Mouse (Mus musculus) thymus, postnatal 0 days (tissue): Measurements from ENCODE around the gene Rasgef1b. TPM values are rescaled to one million over a fixed set of nuclear protein-coding genes. Genes with fewer than 3 reads are reported as not detected.

Experiments
- DNase-seq: peaks from one replicate; pipeline ENCODE4 v3.0.0-alpha.2; 2015; ENCODE audit warnings: low spot score
- polyA plus RNA-seq: library from polyadenylated mRNA; unstranded; fragments of >200 nt; fragmentation: Nextera tagmentation; extraction: Ambion mirVana; gene quantifications from 2 replicates; pipeline ENCODE4 v1.2.1, GENCODE M21; 2015

Rasgef1b gene
- polyA plus RNA-seq, 1 experiment from 2014 or later: 12.0 TPM

DNA sequence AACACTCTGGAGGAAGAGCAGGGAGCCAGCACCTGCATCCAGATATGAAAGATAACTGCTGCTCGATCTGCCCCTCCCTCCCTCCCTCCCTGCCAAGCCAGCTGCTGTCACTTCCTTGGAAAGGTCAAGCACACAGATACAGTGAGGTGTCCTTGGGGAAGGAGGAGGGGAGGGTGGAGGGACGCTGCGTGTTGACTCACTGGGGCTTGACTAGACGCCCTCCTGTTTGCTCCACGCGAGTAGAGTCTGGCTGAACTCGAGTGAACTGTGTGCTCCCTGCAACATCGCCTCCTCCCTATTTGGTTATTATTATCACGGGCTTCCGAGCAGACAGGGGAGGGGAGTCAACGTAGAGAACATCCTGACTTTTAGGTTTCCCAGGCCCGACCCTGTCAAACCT is 348.7 kb downstream of the Rasgef1b start:
- DNase-seq: no peak

DNA sequence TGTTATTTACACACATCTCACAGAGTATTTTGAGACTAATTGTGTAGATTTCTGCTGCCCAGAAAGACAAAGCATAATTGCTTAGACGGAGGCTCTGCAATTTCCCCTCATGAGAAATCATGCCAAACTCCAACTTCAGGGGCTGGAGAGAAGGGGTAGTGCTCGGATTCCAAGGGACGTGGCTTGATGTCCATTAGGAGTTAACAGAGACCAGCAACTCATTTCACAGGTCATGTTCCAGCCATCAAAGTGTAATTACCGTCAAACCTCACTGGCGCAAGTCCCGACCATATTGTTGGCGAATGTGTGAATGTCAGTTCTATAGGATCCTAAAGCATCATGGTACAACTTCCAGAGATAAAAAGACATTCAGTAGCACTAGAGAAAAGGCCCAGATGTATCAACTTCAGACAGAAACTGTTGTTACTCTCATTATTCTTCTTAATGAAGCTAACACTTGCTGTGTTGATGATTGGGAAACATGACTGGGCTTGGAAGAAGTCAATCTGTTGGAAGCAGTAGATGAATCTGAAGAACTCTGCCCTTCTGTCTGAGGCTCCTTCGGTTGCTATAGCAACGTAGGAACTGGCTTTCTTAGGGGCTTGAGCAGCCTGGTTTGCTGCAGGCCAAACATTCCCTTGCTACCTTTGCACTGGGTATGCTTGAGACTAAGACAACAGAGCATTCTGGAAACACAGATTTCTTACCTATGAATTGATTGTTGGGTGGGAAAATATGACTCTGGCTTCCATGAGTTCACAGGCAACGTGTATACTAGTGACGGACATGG is 350.2 kb downstream of the Rasgef1b start:
- no peak for DNase-seq

DNA sequence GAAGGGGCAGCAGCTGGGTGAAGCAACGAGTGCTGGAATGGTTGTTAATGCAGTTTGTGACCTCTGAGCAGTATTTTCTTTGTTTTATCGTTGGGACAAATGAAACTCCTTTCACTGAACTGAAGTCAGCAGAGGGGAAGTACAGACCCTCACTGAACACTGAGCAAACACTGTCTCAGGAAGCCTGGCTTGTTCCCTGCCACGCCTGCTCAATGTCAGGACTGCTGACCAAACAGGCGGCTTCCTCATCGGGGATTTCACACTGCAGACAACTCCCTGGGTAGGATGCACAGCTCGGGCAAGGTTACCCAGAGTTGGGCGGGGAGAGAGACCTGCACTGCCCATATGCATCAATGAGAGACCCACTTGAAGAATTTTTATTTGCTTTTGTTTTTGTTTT is 353.1 kb downstream of the Rasgef1b start:
- no peak for DNase-seq

DNA sequence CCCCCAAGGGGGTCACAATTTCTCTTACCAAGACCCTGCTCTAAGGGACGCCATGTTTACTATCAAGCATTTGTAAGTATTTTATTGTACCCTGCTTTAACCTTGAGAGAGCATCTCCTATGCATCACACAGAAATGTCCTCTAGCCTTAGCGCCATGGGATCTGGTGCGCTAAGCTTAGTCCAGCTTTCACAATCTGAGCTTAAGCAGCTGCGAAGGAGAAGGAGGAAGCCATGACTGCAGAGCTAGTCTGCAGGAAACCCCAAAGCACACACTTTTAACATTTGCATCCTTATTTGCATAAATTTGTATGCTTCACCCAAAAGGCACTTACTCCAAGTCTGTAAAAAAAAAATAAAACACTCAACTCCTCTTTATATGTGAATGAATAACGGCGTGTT is 354.4 kb downstream of the Rasgef1b start:
- DNase-seq: no peak

DNA sequence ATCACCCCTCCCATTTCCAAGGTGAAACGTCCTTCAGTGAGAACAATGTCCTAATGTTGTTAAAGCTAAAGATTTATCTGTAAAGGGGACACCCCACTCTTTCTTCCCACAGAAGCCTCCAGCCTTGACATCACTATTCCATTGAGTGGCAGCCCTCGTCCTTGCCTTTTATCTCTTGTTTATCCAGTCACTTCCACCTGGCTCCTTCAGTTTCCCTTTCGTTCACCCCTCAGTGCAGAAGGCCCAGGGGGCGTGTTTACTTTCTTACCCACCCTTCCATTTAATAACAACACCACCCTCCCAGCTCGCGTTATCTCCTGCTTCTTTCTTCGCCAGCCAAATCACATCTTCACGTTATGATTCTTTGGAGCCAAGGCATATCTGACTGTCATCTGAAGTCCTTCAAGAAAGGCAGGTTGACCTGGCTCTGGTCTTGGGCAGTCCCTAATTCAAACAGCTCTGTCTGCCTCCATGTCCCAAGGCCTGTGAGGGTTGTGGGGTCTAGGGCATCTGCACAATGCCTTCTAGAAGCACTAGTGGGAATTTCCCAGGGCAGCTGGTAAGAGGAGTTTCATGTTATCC is 355.2 kb downstream of the Rasgef1b start:
- DNase-seq: no peak

DNA sequence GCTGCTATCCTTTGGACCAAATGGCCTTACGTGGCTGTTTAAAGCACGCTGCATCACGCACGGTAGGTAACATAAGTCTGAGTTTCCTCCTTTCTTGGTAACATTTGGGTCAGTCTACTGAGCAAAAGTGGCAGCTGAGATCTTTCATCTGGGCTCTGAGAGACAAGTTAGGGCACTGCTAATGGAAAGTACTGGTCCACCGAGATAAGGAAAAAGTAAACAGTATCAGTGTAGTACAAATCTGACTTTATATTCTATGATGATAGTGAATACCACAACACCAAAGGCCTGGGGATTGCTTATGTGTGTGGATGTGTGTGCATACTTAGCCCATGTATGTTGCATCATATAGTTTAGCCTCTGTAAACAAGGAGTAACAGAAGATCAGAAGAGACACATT is 358.2 kb downstream of the Rasgef1b start:
- no peak for DNase-seq

DNA sequence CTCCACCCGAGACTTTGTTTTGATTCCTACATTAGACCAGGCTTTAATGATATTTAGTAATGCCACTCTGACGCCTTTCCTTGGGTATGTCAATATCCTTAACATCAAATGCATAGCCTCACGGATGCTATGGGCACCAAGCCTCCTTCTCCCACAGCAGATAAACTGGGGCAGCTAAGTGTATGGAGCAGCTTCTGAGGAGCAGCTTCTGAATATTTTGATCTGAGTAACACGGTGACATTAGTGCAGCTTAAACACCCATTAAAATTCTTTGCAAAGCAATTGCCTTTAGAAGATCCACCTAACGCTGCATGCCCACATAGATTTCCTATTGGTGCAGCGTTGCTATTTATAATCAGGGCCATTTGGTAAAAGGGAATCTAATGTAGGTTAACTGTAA is 359.6 kb downstream of the Rasgef1b start:
- DNase-seq: no peak

DNA sequence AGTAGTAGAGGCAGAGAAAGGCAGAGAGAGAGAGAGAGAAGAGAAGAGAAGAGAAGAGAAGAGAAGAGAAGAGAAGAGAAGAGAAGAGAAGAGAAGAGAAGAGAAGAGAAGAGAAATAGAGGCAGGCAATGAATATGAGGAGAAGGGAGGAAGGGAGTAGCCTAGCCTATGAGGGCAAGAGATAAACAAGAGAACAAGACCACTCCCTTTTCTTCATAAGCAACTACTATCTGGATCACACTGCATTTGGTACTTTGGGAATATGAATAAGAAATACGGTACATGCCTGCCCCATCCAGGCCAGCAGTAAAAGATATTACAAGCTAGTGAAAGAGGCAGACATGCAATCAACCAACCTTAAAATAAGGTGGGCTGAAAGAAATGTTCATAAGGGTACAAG is 360.2 kb downstream of the Rasgef1b start:
- no peak for DNase-seq

DNA sequence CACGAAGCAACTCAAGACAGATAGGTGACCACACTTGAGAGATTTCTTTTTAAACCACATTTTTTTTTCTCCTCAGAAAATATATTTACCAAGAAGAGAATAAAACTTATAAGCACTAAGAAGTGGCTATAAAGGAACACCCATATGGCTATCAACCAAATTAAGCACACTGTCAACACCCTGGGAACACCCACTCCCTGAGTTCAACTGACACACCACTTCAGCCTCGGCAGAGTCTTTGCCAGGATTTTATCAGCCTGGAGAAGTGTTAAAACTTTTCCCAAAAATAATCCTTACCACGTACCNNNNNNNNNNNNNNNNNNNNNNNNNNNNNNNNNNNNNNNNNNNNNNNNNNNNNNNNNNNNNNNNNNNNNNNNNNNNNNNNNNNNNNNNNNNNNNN is 368.3 kb downstream of the Rasgef1b start:
- no peak for DNase-seq

DNA sequence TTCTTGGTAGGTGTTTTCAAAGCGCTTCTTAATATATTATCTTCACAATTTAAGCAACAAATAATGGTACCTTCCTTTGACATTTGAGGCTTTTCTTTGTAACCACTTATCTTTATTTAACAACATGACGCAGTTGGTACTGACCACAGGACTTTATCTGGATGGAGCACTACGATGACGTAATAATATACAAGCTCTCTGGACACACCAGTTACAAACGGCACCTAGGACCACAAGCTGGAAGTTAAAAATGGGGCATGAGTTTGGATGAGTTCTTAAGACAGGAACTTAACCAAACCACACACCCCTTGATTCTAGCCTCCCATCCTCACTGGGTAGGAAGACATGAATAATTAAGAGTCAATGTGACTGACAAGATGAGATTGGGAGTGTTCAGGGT is 369.6 kb downstream of the Rasgef1b start:
- no peak for DNase-seq

DNA sequence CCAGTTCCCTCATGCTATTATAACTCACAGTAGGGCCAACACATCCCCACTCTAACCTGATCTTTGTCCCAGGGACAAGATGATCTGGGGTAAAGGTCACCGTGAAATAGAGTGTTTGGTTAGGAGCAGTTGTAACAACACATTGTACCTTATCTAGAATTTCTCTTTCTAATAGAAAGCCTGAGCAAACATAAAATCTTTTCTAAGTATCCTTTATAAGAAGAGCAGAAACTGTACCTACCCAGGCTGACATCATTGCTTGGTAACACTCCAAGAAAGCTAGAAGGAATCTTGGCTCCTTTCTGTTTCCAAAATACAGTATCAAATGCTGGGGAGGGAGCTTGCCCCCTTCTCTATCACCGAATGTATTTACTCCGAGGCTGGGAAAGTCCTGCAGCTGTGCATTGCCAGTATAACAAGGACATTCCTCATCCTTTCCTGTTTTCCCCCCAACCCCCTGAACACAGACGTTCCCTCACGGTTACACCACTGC is 374.2 kb downstream of the Rasgef1b start:
- DNase-seq: no peak

DNA sequence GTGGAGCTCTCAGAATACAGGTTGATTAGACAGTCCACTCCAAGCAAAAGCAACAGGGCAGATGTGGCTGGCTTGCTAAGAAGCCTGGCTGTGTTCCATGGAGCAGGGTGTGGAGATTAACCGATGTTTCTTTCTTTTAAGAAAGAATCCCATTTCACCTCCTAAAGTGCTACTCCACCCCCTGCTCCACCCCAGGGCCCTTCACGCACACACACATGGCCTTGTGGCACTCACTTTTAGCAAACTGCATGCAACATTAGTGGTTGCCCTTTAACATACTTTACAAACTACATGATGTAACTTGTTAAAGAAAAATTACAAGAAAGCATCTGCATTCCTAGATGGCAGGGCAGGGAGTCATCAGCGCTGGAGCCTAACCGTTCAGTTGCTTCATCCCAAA is 378.8 kb downstream of the Rasgef1b start:
- no peak for DNase-seq

DNA sequence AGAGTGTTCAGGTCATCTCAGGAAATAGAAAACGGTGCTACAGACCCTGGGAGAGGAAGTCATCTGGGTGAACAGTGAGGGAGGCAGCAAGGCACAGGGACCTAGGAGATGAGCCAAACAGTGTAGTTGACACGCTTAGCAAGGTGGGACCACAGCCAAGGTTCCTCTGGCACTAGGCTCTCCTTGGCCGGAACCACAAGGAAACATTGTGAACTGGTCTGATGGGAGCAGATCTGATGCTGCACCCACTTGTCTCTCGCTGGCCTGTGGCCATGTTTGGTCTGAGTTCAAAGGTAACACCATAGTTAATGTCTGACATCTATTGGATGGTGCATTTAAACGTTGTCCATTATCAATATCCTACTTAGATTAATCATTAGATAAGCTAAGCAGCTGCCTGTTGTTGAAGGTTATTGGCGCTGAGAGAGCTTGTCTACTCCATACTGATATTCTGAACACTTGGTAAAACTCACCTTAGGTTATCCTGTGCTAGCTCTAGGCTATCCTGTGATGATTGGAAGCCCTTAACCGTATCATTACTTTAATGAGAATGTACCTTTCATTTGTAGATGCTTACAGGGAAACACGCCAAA is 380.5 kb downstream of the Rasgef1b start:
- no peak for DNase-seq

DNA sequence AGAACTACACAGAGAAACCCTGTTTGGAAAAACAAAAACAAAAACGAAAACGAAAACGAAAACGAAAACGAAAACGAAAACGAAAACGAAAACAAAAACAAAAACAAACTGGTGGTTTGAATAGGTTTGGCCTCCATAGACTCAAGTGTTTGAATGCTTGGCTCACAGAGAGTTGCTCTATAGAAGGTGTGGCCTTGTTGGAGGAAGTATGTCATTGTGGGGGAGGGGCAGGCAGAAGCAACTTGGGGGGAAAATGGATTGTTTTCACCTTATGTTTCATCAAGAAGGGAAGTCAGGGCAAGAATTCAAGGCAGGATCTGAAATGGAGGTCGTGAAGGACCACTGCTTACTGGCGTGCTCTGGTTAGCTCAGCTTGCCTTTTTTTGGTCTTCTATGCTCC is 386.3 kb downstream of the Rasgef1b start:
- DNase-seq: no peak

DNA sequence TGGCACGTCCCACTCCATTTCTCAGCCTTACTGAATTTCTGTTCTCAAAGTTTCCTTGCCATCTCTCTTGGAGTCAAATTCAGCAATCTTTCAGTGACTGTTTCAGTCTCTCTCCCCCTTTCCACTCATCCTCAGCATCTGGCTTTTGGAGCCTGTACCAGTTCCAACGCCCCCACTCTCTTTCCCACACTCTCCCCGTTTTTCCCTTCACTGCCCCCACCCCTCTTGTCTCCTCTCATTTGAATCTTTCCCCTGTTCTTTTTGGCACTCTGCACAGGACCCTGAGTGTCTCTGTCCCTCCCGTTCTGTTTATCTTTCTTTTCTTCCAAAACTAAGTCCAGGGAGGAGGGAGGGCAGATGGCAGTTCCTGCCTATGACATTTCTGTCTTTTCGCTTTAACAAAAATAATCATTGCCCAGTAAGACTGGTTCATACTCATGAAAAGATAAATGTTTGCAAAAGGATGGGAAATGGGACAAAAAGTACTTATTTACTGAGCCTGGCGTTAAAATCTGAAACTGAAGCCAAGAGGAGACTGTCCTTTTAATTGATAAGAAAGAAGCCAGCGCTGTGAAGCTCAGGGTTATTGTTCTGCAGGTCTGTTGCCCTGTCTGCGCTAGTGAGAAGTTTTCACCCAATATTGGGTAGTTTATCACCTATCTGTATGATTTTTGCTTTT is 388.4 kb downstream of the Rasgef1b start:
- DNase-seq: no peak

DNA sequence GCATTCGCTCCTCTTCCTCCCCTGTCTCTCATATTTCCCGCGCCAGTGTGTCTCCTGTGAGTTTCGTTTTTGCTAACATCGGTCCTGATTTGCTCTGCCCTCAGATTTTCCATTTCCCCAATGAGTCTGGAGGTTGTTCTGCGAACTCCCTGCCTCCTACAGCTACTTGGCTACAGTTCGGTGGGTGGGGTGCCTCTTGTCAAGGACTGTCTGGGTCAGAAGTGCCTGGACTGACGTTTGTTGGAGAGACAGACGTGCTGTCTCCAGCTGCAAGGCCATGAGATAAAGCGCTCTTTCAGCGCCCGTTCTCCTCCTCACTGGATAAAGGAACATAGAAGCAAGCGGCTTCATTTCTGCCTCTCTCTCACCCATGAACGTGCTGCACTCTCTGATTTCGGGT is 389.1 kb downstream of the Rasgef1b start:
- no peak for DNase-seq

DNA sequence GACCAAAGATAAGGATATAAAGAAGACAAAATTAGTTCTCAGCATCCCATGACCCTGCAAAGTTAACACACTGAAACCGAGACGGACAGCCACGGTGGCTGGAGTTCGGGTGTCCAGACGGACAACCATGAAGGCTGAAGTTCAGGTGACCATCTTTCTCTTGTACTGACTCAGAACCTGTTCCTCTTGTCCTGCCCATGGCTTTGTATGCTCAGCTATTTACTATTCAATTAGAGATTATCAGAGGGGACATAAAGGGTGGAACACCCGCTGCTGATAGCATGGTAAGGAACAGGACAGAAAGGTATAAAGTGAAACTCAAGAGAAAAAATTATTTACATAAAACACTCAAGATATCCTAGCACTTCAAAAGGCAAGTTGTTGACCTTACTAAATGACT is 390.0 kb downstream of the Rasgef1b start:
- DNase-seq: no peak

DNA sequence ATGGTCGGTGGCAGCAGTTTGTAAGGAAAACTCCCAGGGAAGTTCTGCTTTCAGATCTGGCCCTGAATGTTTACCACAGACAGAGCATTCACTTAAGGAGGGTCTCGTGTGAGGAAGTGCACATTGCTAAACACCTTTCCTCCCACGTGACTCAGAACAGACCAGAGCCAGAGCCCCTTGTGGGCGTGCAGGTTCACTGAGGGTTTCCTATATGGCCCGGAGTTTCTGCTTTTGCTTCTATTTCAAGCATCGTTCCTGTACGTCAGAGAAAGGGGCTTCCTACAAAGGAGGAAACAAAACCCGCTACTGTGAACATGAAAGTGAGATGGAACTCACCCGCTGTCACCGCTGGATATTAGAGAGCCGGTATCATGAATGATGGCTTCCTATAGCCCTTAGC is 392.4 kb downstream of the Rasgef1b start:
- DNase-seq: peak; percentile 45

DNA sequence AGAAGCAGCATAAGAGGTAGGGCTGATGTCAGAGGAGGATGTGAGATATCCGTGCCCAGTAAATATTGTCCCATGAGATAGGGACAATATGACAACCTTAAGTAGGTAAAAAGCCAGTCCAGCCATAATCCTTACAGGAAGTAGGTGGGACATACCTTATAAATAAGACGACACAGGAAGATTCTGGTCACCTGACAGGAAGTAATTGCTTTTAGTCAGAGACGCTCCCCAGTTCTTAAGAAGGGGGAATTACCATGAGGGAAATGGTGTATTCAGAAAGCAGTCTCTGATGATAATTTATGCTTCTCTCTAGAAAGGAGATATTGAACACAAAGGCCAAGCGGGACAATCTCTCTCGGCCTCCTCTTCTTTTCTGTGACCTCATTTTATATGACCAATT is 394.8 kb downstream of the Rasgef1b start:
- DNase-seq: no peak

DNA sequence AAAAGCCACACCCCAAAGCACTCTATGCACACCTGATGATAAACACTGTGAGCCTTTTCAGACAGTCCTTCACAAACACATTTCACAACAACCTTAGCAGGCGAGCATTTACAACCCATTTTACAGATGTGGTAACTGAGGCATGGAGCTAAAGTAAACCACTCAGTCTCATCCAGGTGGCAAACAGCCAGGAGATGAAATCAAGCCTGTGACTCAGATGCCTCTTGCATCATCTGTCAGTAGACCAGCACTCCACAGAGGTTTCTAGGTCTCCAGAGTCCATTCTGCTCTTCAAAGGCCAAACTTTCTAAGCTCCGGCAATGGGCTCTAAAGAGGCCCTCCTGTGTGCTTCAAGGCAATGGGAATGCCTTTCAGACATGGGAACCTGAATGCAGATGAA is 396.8 kb downstream of the Rasgef1b start:
- no peak for DNase-seq

DNA sequence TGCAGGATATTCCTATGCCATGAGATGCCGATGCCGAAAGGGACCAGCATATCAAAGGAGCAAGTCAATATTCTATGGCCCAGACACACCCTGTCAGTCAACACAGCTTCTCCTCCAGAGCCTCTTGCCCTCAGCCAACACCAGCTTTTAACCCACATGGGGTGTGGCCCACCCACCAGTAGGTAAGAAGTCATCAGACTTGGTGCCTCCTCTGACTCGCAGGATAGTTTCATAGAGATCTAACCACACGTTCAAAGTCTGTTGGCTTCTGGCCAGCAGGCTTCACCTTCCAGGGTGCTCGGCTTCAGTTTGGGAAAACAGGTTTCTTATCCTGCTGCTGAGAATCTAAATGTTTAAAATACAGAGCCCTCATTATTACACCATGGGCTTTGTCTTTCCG is 399.8 kb downstream of the Rasgef1b start:
- no peak for DNase-seq

DNA sequence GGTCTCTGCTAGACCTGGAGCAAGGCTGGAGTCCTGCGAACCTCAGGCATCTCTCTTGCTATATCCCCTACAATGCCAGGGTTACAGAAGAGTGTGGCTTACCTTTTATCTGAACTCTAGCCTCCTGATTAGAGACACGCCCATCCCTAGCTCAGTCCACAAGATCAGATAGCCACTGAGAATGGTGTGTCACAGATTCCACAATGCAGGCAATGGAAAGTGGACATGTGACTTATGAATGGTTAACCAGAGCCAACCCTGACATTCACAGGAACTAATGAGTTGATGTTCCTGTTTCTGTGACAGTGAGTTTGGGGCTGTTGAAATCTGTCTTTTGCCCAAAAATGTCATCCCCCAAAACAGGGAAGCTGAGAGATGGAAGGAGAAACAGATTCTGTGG is 401.8 kb downstream of the Rasgef1b start:
- no peak for DNase-seq
